Mouse (Mus musculus) lung, postnatal 10 days (tissue): Measurements from ENCODE around the gene Trim65.
"Not testable (repeated sequence)": the region's sequence is repeated elsewhere in the genome, so short reads cannot be mapped to it uniquely, and the experiment has no call there.

ENCODE experiments used
- DNase-seq: peaks from one replicate; pipeline ENCODE4 v3.0.0; 2021

The Trim65 gene

GRCm38 (mm10) chr11:116138468-116139138, 7.7 kb upstream of the Trim65 start, which contains the start of gene Mrpl38:
TSS of gene Mrpl38 (minus strand) at chr11:116138868.
- DNase-seq = peak; percentile 94

- no peak for DNase-seq
These were observed 7.2 kb upstream of the Trim65 start for GRCm38 (mm10) chr11:116138096-116138467.

- no peak for DNase-seq
These were observed 3.2 kb upstream of the Trim65 start for GRCm38 (mm10) chr11:116134171-116134570.

GRCm38 (mm10) chr11:116133497-116133896, 2.6 kb upstream of the Trim65 start:
- DNase-seq = peak; percentile 17

- DNase-seq = peak; percentile 31
These were observed 1.7 kb upstream of the Trim65 start for GRCm38 (mm10) chr11:116132366-116133333.

GRCm38 (mm10) chr11:116131349-116132170, 632 bp upstream of the Trim65 start:
- peak; percentile 16 for DNase-seq

GRCm38 (mm10) chr11:116129993-116130487, 888 bp downstream of the Trim65 start:
- peak; percentile 27 for DNase-seq

- DNase-seq = no peak
These were observed 1.7 kb downstream of the Trim65 start for GRCm38 (mm10) chr11:116129091-116129790.

- peak; percentile 21 for DNase-seq
These were observed 2.9 kb downstream of the Trim65 start for GRCm38 (mm10) chr11:116127986-116128385.

- DNase-seq = peak; percentile 95
These were observed 3.6 kb downstream of the Trim65 start, which contains the start of gene Trim47 for GRCm38 (mm10) chr11:116127156-116127980. TSS of gene Trim47 (minus strand) at chr11:116127210.

- DNase-seq = no peak
These were observed 4.7 kb downstream of the Trim65 start for GRCm38 (mm10) chr11:116126261-116126660.

GRCm38 (mm10) chr11:116121731-116122245, 9.1 kb downstream of the Trim65 start:
- not testable (repeated sequence) for DNase-seq

GRCm38 (mm10) chr11:116117819-116118218, 13.1 kb downstream of the Trim65 start:
- peak; percentile 36 for DNase-seq

- DNase-seq = no peak
These were observed 13.7 kb downstream of the Trim65 start for GRCm38 (mm10) chr11:116117241-116117640.

GRCm38 (mm10) chr11:116111611-116112203, 19.2 kb downstream of the Trim65 start:
- peak; percentile 27 for DNase-seq

- no peak for DNase-seq
These were observed 19.9 kb downstream of the Trim65 start for GRCm38 (mm10) chr11:116111067-116111466.

GRCm38 (mm10) chr11:116110540-116110939, 20.4 kb downstream of the Trim65 start:
- peak; percentile 61 for DNase-seq

- peak; percentile 89 for DNase-seq
These were observed 20.8 kb downstream of the Trim65 start for GRCm38 (mm10) chr11:116110131-116110530.

- DNase-seq = peak; percentile 56
These were observed 21.4 kb downstream of the Trim65 start for GRCm38 (mm10) chr11:116109441-116110081.
